Mouse (Mus musculus) MEL (cell line): Measurements from ENCODE around the gene Nepro. TPM values are rescaled to one million over a fixed set of nuclear protein-coding genes. Genes with fewer than 3 reads are reported as not detected.

ENCODE experiments used
- DNase-seq: peaks from one replicate; pipeline ENCODE4 v3.0.0; 2011; ENCODE audit warnings: low read depth, low spot score
- H3K27ac ChIP-seq: 2 replicates; pipeline ENCODE4 v1.5.1; 2012; ENCODE audit warnings: low read depth, mild to moderate bottlenecking, control low read depth, low read length, moderate library complexity; ENCODE audit not compliant: control insufficient read depth
- H3K27me3 ChIP-seq, 2 experiments: fragments of 150-350 bp in 1 of 2; sonication (generic) in 1 of 2; 2 replicates each; pipeline ENCODE4 v1.6.1; 2012; ENCODE audit warnings: low read length in 2 of 2, mild to moderate bottlenecking in 2 of 2, improper control_type of control experiment in 1 of 2, moderate library complexity in 1 of 2; ENCODE audit not compliant: insufficient read depth in 2 of 2, control insufficient read depth in 1 of 2
- H3K36me3 ChIP-seq, 2 experiments: 2 replicates each; pipeline ENCODE4 v1.6.1; 2012 to 2014; ENCODE audit warnings: low read length in 2 of 2, improper control_type of control experiment in 1 of 2, inconsistent platforms in 1 of 2, mild to moderate bottlenecking in 1 of 2; ENCODE audit not compliant: insufficient read depth in 2 of 2, control insufficient read depth in 1 of 2
- H3K4me1 ChIP-seq, 2 experiments: fragments of 150-350 bp in 1 of 2; sonication (generic) in 1 of 2; 2 replicates each; pipeline ENCODE4 v1.6.1; 2012; ENCODE audit warnings: low read length in 2 of 2, improper control_type of control experiment in 1 of 2, mild to moderate bottlenecking in 1 of 2; ENCODE audit not compliant: insufficient read depth in 2 of 2, control insufficient read depth in 1 of 2
- H3K4me3 ChIP-seq, 2 experiments: fragments of 150-350 bp in 1 of 2; sonication (generic) in 1 of 2; 2 replicates each; pipeline ENCODE4 v1.5.1; 2012; ENCODE audit warnings: low read depth in 2 of 2, low read length in 2 of 2, mild to moderate bottlenecking in 2 of 2, moderate library complexity in 2 of 2, control low read depth in 1 of 2, improper control_type of control experiment in 1 of 2; ENCODE audit not compliant: control insufficient read depth in 1 of 2, insufficient read depth in 1 of 2
- H3K79me2 ChIP-seq: 2 replicates; pipeline ENCODE4 v1.6.1; 2012; ENCODE audit warnings: mild to moderate bottlenecking, low read length, moderate library complexity; ENCODE audit not compliant: control insufficient read depth, poor library complexity, insufficient read depth
- H3K9ac ChIP-seq: 2 replicates; pipeline ENCODE4 v1.6.1; 2012; ENCODE audit warnings: low read depth, mild to moderate bottlenecking, control low read depth, low read length, moderate library complexity; ENCODE audit not compliant: control insufficient read depth, poor library complexity, severe bottlenecking
- H3K9me3 ChIP-seq: fragments of 150-350 bp; sonication (generic); replicated peaks from 2 replicates; pipeline ENCODE4 v1.6.1; 2012; ENCODE audit warnings: mild to moderate bottlenecking, low read length, improper control_type of control experiment, moderate library complexity; ENCODE audit not compliant: insufficient read depth
- BHLHE40 ChIP-seq: IDR thresholded peaks from 2 replicates; pipeline ENCODE4 v1.6.1; 2012; ENCODE audit warnings: low read depth, mild to moderate bottlenecking, inconsistent platforms, low read length, improper control_type of control experiment, borderline replicate concordance
- CHD1 ChIP-seq: IDR thresholded peaks from 2 replicates; pipeline ENCODE4 v1.6.1; 2012; ENCODE audit warnings: low read depth, mild to moderate bottlenecking, inconsistent platforms, low read length, improper control_type of control experiment
- E2F4 ChIP-seq: IDR thresholded peaks from 2 replicates; pipeline ENCODE4 v1.6.1; 2011; ENCODE audit warnings: low read depth, low read length, improper control_type of control experiment, borderline replicate concordance
- ELF1 ChIP-seq: IDR thresholded peaks from 2 replicates; pipeline ENCODE4 v1.6.1; 2014; ENCODE audit warnings: low read depth, mild to moderate bottlenecking, inconsistent platforms, low read length, improper control_type of control experiment, moderate library complexity
- EP300 ChIP-seq, 2 experiments: IDR thresholded peaks; 2 replicates each; pipeline ENCODE4 v1.6.1; 2011; ENCODE audit warnings: improper control_type of control experiment in 2 of 2, low read length in 2 of 2, low read depth in 1 of 2, mild to moderate bottlenecking in 1 of 2
- ETS1 ChIP-seq: IDR thresholded peaks from 2 replicates; pipeline ENCODE4 v1.6.1; 2012; ENCODE audit warnings: low read depth, mild to moderate bottlenecking, inconsistent platforms, low read length, improper control_type of control experiment, moderate library complexity
- GABPA ChIP-seq: IDR thresholded peaks from 2 replicates; pipeline ENCODE4 v1.6.1; 2012; ENCODE audit warnings: low read depth, mild to moderate bottlenecking, inconsistent platforms, low read length, improper control_type of control experiment, moderate library complexity
- GATA1 ChIP-seq: IDR thresholded peaks from 2 replicates; pipeline ENCODE4 v1.6.1; 2011; ENCODE audit warnings: low read depth, low read length, improper control_type of control experiment
- HCFC1 ChIP-seq: IDR thresholded peaks from 2 replicates; pipeline ENCODE4 v1.6.1; 2012; ENCODE audit warnings: low read depth, mild to moderate bottlenecking, inconsistent platforms, low read length, improper control_type of control experiment, moderate library complexity
- MAX ChIP-seq: IDR thresholded peaks from 2 replicates; pipeline ENCODE4 v1.6.1; 2011; ENCODE audit warnings: low read length, improper control_type of control experiment
- NELFE ChIP-seq: IDR thresholded peaks from 2 replicates; pipeline ENCODE4 v1.6.1; 2011; ENCODE audit warnings: low read depth, low read length, improper control_type of control experiment
- NRF1 ChIP-seq: IDR thresholded peaks from 2 replicates; pipeline ENCODE4 v1.6.1; 2014; ENCODE audit warnings: low read depth, mild to moderate bottlenecking, inconsistent platforms, low read length, improper control_type of control experiment, moderate library complexity; ENCODE audit not compliant: poor library complexity, insufficient read depth, severe bottlenecking
- POLR2A ChIP-seq, 2 experiments: IDR thresholded peaks; 2 replicates each; pipeline ENCODE4 v1.6.1; 2011 to 2012; ENCODE audit warnings: low read length in 2 of 2, mild to moderate bottlenecking in 2 of 2, control low read depth in 1 of 2, improper control_type of control experiment in 1 of 2, low read depth in 1 of 2, moderate library complexity in 1 of 2; ENCODE audit not compliant: control insufficient read depth in 1 of 2, insufficient read depth in 1 of 2, poor library complexity in 1 of 2
- POLR2AphosphoS2 ChIP-seq: IDR thresholded peaks from 2 replicates; pipeline ENCODE4 v1.6.1; 2011; ENCODE audit warnings: low read length, improper control_type of control experiment
- POLR2AphosphoS5 ChIP-seq: IDR thresholded peaks from 2 replicates; pipeline ENCODE4 v1.6.1; 2012; ENCODE audit warnings: low read depth, borderline replicate concordance, mild to moderate bottlenecking, inconsistent platforms, low read length, moderate library complexity, mixed read lengths
- RCOR1 ChIP-seq: IDR thresholded peaks from 2 replicates; pipeline ENCODE4 v1.6.1; 2012; ENCODE audit warnings: low read depth, mild to moderate bottlenecking, inconsistent platforms, low read length, improper control_type of control experiment
- SMC3 ChIP-seq: IDR thresholded peaks from 2 replicates; pipeline ENCODE4 v1.6.1; 2011; ENCODE audit warnings: low read depth, low read length, improper control_type of control experiment
- TCF12 ChIP-seq: IDR thresholded peaks from 2 replicates; pipeline ENCODE4 v1.6.1; 2014; ENCODE audit warnings: low read depth, mild to moderate bottlenecking, inconsistent platforms, low read length, improper control_type of control experiment, moderate library complexity
- USF2 ChIP-seq, 2 experiments: IDR thresholded peaks; 2 replicates each; pipeline ENCODE4 v1.6.1; 2011 to 2012; ENCODE audit warnings: improper control_type of control experiment in 2 of 2, low read length in 2 of 2, borderline replicate concordance in 1 of 2, inconsistent platforms in 1 of 2, low read depth in 1 of 2, mild to moderate bottlenecking in 1 of 2; ENCODE audit not compliant: insufficient read depth in 1 of 2
- ZC3H11A ChIP-seq: IDR thresholded peaks from 2 replicates; pipeline ENCODE4 v1.6.1; 2012; ENCODE audit warnings: low read depth, mild to moderate bottlenecking, inconsistent platforms, low read length, improper control_type of control experiment
- ZKSCAN1 ChIP-seq: IDR thresholded peaks from 2 replicates; pipeline ENCODE4 v1.6.1; 2012; ENCODE audit warnings: low read depth, mild to moderate bottlenecking, inconsistent platforms, low read length, improper control_type of control experiment, moderate library complexity
- polyA plus RNA-seq, 2 experiments: library from polyadenylated mRNA; stranded (reverse) in 1 of 2; unstranded in 1 of 2; fragments of >175 nt in 1 of 2; fragments of >200 nt in 1 of 2; gene quantifications; 2 replicates each; pipeline versions ENCODE4 v1.2.1 to v1.2.4; 2012; ENCODE audit warnings: low replicate concordance in 2 of 2, low read depth in 1 of 2; ENCODE audit not compliant: insufficient read length in 2 of 2, insufficient read depth in 1 of 2, missing spikeins in 1 of 2
- total RNA-seq: library from RNA; depleted of rRNA; stranded (reverse); fragments of 300-350 nt; gene quantifications from 2 replicates; pipeline ENCODE4 v1.2.3, GENCODE M21; 2012

Nepro gene
- total and polyA plus RNA-seq, 3 experiments = 8.8 to 20.8 TPM; not detected in 1

DNA sequence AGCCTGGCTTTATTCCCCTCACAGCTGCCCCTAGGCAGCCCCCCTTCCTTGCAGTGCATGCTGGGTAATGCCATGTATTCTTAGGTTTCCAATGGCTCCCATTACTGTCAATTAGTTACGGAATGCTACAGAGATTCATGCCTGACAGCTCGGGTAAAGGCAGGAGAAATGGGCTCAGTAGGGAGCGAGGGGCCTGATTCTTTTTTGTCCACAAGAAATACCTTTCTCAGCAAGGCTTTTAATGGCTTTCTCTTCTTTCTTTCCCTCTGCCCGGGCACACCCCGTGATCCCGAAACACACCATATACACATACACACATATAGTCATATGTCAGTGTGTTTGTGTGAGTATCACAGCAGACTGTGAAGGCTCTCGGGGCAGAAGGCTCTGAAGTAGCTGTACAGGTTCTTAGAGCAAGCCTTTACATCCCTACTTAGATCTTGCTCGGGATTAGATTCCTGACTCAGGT is 44.6 kb upstream of the Nepro start:
- H3K9ac ChIP-seq = no peak overlapping the region
- H3K27ac ChIP-seq = no peak overlapping the region
- H3K4me1 ChIP-seq = no peaks in the 10 kb centered on the region
- H3K27me3 ChIP-seq = peaks cover 4% of the 10 kb centered on the region in 2 experiments; a peak in 3 of 4 replicates
- no peaks in the 10 kb centered on the region for H3K36me3 ChIP-seq
- no peak overlapping the region for H3K4me3 ChIP-seq
- TF ChIP-seq POLR2AphosphoS2 = no peak
- no peak for TF ChIP-seq ETS1
- no peak for TF ChIP-seq E2F4
- no peak for TF ChIP-seq ZKSCAN1
- no peak for TF ChIP-seq MAX
- TF ChIP-seq CHD1 = no peak
- no peak for TF ChIP-seq NRF1
- no peak for TF ChIP-seq EP300 (IDR thresholded peaks at IDR 0.05; ENCODE audit: low read depth in 1 of 2, low read length in 2 of 2)
- no peak for TF ChIP-seq ZC3H11A
- no peak for TF ChIP-seq POLR2AphosphoS5
- TF ChIP-seq ELF1 = no peak
- TF ChIP-seq BHLHE40 = no peak
- TF ChIP-seq HCFC1 = no peak
- no peak for TF ChIP-seq USF2 (IDR thresholded peaks at IDR 0.05; ENCODE audit: borderline replicate concordance in 1 of 2, insufficient read depth in 1 of 2, low read depth in 1 of 2, low read length in 2 of 2)
- TF ChIP-seq SMC3 = no peak
- no peak for TF ChIP-seq POLR2A (IDR thresholded peaks at IDR 0.05; ENCODE audit: control insufficient read depth in 1 of 2, insufficient read depth in 1 of 2, low read depth in 1 of 2, low read length in 2 of 2, poor library complexity in 1 of 2)
- TF ChIP-seq TCF12 = no peak
- no peak for TF ChIP-seq RCOR1
- DNase-seq = no peak
- H3K79me2 ChIP-seq = no peaks in the 10 kb centered on the region
- no peaks in the 10 kb centered on the region for H3K9me3 ChIP-seq

DNA sequence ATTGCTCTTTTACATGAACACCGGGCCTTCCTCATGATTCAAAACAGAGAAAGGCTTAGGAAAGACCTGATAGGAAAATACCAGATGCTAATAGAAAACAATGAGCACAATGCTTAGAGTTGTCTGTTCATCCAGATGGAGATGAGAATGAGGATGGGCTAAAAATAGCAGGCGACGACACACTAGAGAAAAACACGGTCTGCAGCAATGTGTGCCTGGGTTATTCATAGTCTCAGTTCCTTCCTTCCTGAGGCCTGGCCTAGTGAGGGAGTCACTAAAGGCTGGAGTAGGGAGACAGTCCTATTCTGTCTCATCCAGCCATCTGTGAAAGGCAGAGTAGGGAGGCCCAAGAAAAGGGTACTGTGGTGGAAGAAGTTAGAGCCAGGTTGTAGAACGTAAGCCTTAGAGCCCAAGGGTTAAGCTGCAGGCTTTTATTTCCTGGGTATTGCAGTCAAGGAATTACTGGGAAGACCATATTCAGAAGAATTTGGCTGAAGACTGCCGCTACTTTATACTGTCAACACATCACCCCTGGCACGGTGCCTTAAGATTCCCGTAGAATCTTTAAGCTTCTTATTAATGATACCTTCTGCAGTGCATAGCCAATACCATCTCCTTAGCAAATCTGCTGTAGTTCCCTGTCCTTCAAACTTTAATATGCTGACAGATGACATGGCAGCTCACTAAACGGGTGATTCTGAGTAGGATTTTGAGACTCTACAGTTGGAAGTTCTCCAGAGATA is 43.2 kb upstream of the Nepro start:
- Histone ChIP-seq H3K27me3 (peaks cover 4 to 7% of the 10 kb centered on the region in 2 experiments), H3K4me1 (no peaks in the 10 kb centered on the region), H3K9me3 (no peaks in the 10 kb centered on the region), H3K9ac (no peak overlapping the region), H3K4me3 (no peak overlapping the region), H3K27ac (no peak overlapping the region), H3K36me3 (no peaks in the 10 kb centered on the region), H3K79me2 (no peaks in the 10 kb centered on the region)
- DNase-seq = no peak
- TF ChIP-seq POLR2AphosphoS2 (no peak), HCFC1 (no peak), GABPA (no peak), NELFE (no peak), GATA1 (no peak), RCOR1 (no peak)
